Mouse (Mus musculus): ENCODE results near the gene Mrtfa.

- no peak for TF ChIP-seq GATA1 (IDR thresholded peaks at IDR 0.05; ENCODE audit: borderline replicate concordance, low read length)
- TF ChIP-seq CTCF (IDR thresholded peaks at IDR 0.05; ENCODE audit: low read depth, low read length) = no peak
- TF ChIP-seq POLR2AphosphoS5 (IDR thresholded peaks at IDR 0.05; ENCODE audit: insufficient replicate concordance, low read depth, low read length) = no peak
- no peak for TF ChIP-seq GATA2 (IDR thresholded peaks at IDR 0.05; ENCODE audit: borderline replicate concordance, low read depth, low read length)
- TF ChIP-seq TAL1 (conservative IDR thresholded peaks at IDR 0.05; ENCODE audit: low read depth, low read length) = no peak
Measured at GRCm38 (mm10) chr15:81129970-81130369, 60.6 kb downstream of the Mrtfa start.

Measured in G1E (cell line).